ENCODE assay signal across 11 mouse cellular contexts in the genomic region with DNA sequence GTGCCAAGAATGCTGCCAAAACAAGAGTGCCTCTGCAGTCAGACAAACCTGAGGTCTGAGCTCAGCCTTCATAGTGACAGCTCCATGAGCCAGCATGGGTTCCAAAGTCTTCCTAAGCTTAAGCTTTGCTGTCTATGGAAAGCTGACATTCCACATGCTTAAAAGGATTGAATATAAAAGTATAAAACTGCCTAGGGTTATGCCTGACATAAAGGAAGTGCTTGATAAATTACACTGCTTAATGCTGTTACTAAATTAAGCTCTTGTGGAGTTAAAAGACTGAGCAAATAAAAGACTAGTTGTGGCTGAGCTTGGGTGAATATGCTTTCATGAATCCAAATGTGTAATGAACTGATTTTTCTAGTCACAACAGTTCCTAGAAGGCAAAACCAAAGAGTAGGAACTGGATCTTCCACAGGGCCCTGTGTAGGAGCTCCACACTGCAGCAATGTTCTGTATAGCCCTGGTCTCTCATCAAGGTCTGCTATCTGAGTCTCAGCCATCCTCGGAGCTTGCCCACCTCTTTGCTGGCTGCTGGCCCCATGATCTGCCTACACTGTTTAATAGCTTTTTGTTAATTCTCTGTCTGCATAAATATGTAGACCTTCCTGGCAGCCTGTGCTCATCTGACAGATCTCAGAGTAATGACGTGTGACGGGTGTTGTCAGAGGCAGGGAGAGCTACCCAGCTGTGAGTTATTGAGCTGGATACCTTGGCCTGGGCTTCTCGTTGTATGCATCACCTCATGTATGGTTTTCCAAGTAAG.
A peak's percentile ranks its signal among the peaks of the same experiment; 100 is the strongest.
DNase-seq lines count a peak whose midpoint lies in the region; ATAC-seq and TF ChIP-seq lines count a peak whose summit lies in the region.
"Had no signal": no experiment of that assay in that cellular context is flagged by ENCODE, and none has a peak within 500 bp of the region (broad histone marks: within the 10 kb centered on the region; RNA-seq: fewer than 3 reads in every experiment).

No protein-coding gene starts in this region.

- 63% methylated on average over 4 of the region's 4 CpGs for WGBS in heart, embryonic 14.5 days
- WGBS in heart, embryonic 10.5 days = 75% methylated on average over 4 of the region's 4 CpGs
- WGBS in kidney, postnatal 0 days = 25% methylated on average over 4 of the region's 4 CpGs
- 51% methylated on average over 4 of the region's 4 CpGs for WGBS in hindbrain, postnatal 0 days

- H3K27me3 ChIP-seq in heart, embryonic 14.5 days (ENCODE audit: control insufficient read depth, insufficient read depth, low read length) = no peaks in the 10 kb centered on the region
- H3K27me3 ChIP-seq in heart, embryonic 10.5 days (ENCODE audit: insufficient read depth, poor library complexity, severe bottlenecking) = no peaks in the 10 kb centered on the region
- H3K27me3 ChIP-seq in kidney, postnatal 0 days (ENCODE audit: insufficient read depth, low read length) = no peaks in the 10 kb centered on the region
- no peaks in the 10 kb centered on the region for H3K27me3 ChIP-seq in Patski
- H3K27me3 ChIP-seq in hindbrain, postnatal 0 days (ENCODE audit: insufficient read depth, low read length) = no peaks in the 10 kb centered on the region

- CTCF ChIA-PET in Patski (lab: Charles Lee) = interaction anchor here (0.6 to 2.7 kb wide), 7 partner anchors 11 to 448 kb away, joined by 3 to 10 read pairs (median 4); no protein-coding TSS in a partner anchor

- peak overlapping the region; percentile 34 to 49; a peak in 3 of 4 replicates for H3K27ac ChIP-seq in heart, embryonic 14.5 days (replicated peaks in 1 of 2; ENCODE audit: control insufficient read depth in 1 of 2, insufficient read depth in 1 of 2, low read depth in 2 of 2, low read length in 2 of 2)
- H3K27ac ChIP-seq in heart, embryonic 10.5 days = no peak overlapping the region
- peak overlapping the region; percentile 37; the same call in 1 of the 2 replicates for H3K27ac ChIP-seq in kidney, postnatal 0 days
- H3K27ac ChIP-seq in hindbrain, postnatal 0 days = peak overlapping the region; percentile 32; the same call in 1 of the 2 replicates
- H3K27ac ChIP-seq: layer of hippocampus, adult 2 months had no signal

- peaks cover 7 to 10% of the 10 kb centered on the region in 2 experiments for H3K4me1 ChIP-seq in heart, embryonic 14.5 days (ENCODE audit: control insufficient read depth in 2 of 2, insufficient read depth in 2 of 2, low read length in 2 of 2)
- peaks cover 8% of the 10 kb centered on the region; the same call in 1 of the 2 replicates for H3K4me1 ChIP-seq in heart, embryonic 10.5 days
- peaks cover 7% of the 10 kb centered on the region for H3K4me1 ChIP-seq in kidney, postnatal 0 days (replicated peaks; ENCODE audit: insufficient read depth, low read length)
- H3K4me1 ChIP-seq in hindbrain, postnatal 0 days (ENCODE audit: insufficient read depth, low read length) = no peaks in the 10 kb centered on the region

- H3K36me3 ChIP-seq in heart, embryonic 14.5 days (ENCODE audit: control insufficient read depth, insufficient read depth, low read length) = peaks cover 16% of the 10 kb centered on the region; the same call in 1 of the 2 replicates
- peaks cover 5% of the 10 kb centered on the region; the same call in 1 of the 2 replicates for H3K36me3 ChIP-seq in heart, embryonic 10.5 days
- no peaks in the 10 kb centered on the region for H3K36me3 ChIP-seq in kidney, postnatal 0 days (ENCODE audit: insufficient read depth, low read length)
- H3K36me3 ChIP-seq in hindbrain, postnatal 0 days (ENCODE audit: insufficient read depth, low read length) = no peaks in the 10 kb centered on the region

- no peak for DNase-seq in heart, embryonic 10.5 days (ENCODE audit: low spot score)
- DNase-seq in kidney, postnatal 0 days (ENCODE audit: low spot score) = peak; percentile 82
- DNase-seq in kidney, postnatal 36 days = no peak
- peak; percentile 39 for DNase-seq in Patski (ENCODE audit: low read depth, low spot score)
- peak; percentile 32 for DNase-seq in hindbrain, postnatal 0 days (ENCODE audit: low spot score)
- DNase-seq in thymus, postnatal 4 days = no peak
- DNase-seq: adrenal gland, adult 8-10 months; cerebellum, postnatal 14 days had no signal

- in situ Hi-C loops in Patski (cut with MboI; ENCODE audit: low pct_unique_long_range_greater_than_20kb) = no loop called here

- H3K9ac ChIP-seq in heart, embryonic 14.5 days (ENCODE audit: low read length) = no peak overlapping the region
- no peak overlapping the region for H3K9ac ChIP-seq in kidney, postnatal 0 days (ENCODE audit: low read depth, low read length)
- H3K9ac ChIP-seq in hindbrain, postnatal 0 days (replicated peaks; ENCODE audit: low read length) = no peak overlapping the region

- no peak for ATAC-seq in heart, embryonic 14.5 days (ENCODE audit: insufficient number of reproducible peaks, insufficient read depth, low FRiP score, low read depth)
- no peak; the same call in 1 of the 2 replicates for ATAC-seq in kidney, postnatal 0 days (replicated peaks; ENCODE audit: low FRiP score, low read depth)
- ATAC-seq in Patski = peak; percentile 73
- ATAC-seq in hindbrain, postnatal 0 days = peak; percentile 78

- H3K4me3 ChIP-seq in heart, embryonic 14.5 days (ENCODE audit: control insufficient read depth in 1 of 2, insufficient read depth in 1 of 2, low read depth in 1 of 2, low read length in 2 of 2) = no peak overlapping the region
- no peak overlapping the region for H3K4me3 ChIP-seq in heart, embryonic 10.5 days
- no peak overlapping the region for H3K4me3 ChIP-seq in kidney, postnatal 0 days (replicated peaks; ENCODE audit: low read depth, low read length)
- H3K4me3 ChIP-seq in hindbrain, postnatal 0 days (ENCODE audit: low read length) = no peak overlapping the region
- H3K4me3 ChIP-seq: layer of hippocampus, adult 2 months had no signal

- no peak for TF ChIP-seq CTCF in kidney, postnatal 0 days (IDR thresholded peaks at IDR 0.05; ENCODE audit: low read depth)
- no peak for TF ChIP-seq CTCF in Patski (IDR thresholded peaks at IDR 0.05)
- no peak for TF ChIP-seq CTCF in hindbrain, postnatal 0 days (IDR thresholded peaks at IDR 0.05; ENCODE audit: low read depth)

- POLR2A ChIA-PET in Patski (lab: Charles Lee) = interaction anchor here (0.6 to 1.7 kb wide), 4 partner anchors 8 to 88 kb away, joined by 3 read pairs; no protein-coding TSS in a partner anchor

- no peaks in the 10 kb centered on the region for H3K9me3 ChIP-seq in heart, embryonic 14.5 days (ENCODE audit: control insufficient read depth, low read length)
- H3K9me3 ChIP-seq in heart, embryonic 10.5 days = no peaks in the 10 kb centered on the region
- no peaks in the 10 kb centered on the region for H3K9me3 ChIP-seq in kidney, postnatal 0 days (replicated peaks; ENCODE audit: low read length)
- H3K9me3 ChIP-seq in hindbrain, postnatal 0 days (ENCODE audit: low read length) = no peaks in the 10 kb centered on the region

- no peak overlapping the region for H3K4me2 ChIP-seq in heart, embryonic 14.5 days (ENCODE audit: low read length)
- H3K4me2 ChIP-seq in kidney, postnatal 0 days (ENCODE audit: low read length) = no peak overlapping the region
- no peak overlapping the region for H3K4me2 ChIP-seq in hindbrain, postnatal 0 days (ENCODE audit: low read depth, low read length)
- H3K4me2 ChIP-seq: liver, embryonic 11.5 days had no signal

Comparison
In these comparisons a context has a peak if more than half of its experiments do, and no peak if none do; other contexts are left out.
1. DNase-seq: peak in kidney, postnatal 0 days (single experiment), Patski (single experiment) and hindbrain, postnatal 0 days (single experiment); none in heart, embryonic 10.5 days (single experiment), kidney, postnatal 36 days (0 of 2) and thymus, postnatal 4 days (single experiment).
2. ATAC-seq: peak in Patski (single experiment) and hindbrain, postnatal 0 days (single experiment); none in heart, embryonic 14.5 days (single experiment) and kidney, postnatal 0 days (single experiment).